Mouse (Mus musculus) midbrain, embryonic 16.5 days (tissue): ENCODE data around the gene Csf2ra. TPM values are rescaled to one million over a fixed set of nuclear protein-coding genes. Genes with fewer than 3 reads are reported as not detected.

ENCODE experiments used
- ATAC-seq: fragments of 200-750 bp; cut with Nextera tagmentation; 2 replicates; pipeline ENCODE4 v1.8.0; 2017; ENCODE audit warnings: moderate TSS enrichment
- H3K27ac ChIP-seq: fragments of 300-500 bp; sonication (generic); 2 replicates; pipeline ENCODE4 v1.5.1; 2014; ENCODE audit warnings: mild to moderate bottlenecking, low read length, mixed read lengths
- H3K27me3 ChIP-seq: fragments of 300-500 bp; sonication (generic); 2 replicates; pipeline ENCODE4 v1.6.1; 2014; ENCODE audit warnings: low read depth, low read length, mixed read lengths; ENCODE audit not compliant: control insufficient read depth, insufficient read depth
- H3K36me3 ChIP-seq: fragments of 300-500 bp; sonication (generic); 2 replicates; pipeline ENCODE4 v1.6.1; 2014; ENCODE audit warnings: mild to moderate bottlenecking, low read length, moderate library complexity, mixed read lengths; ENCODE audit not compliant: control insufficient read depth, insufficient read depth
- H3K4me1 ChIP-seq: fragments of 300-500 bp; sonication (generic); 2 replicates; pipeline ENCODE4 v1.6.1; 2014; ENCODE audit warnings: mild to moderate bottlenecking, low read length, mixed read lengths; ENCODE audit not compliant: control insufficient read depth, insufficient read depth
- H3K4me2 ChIP-seq: fragments of 300-500 bp; sonication (generic); 2 replicates; pipeline ENCODE4 v1.6.1; 2014; ENCODE audit warnings: mild to moderate bottlenecking, low read length, mixed read lengths
- H3K4me3 ChIP-seq: fragments of 300-500 bp; sonication (generic); 2 replicates; pipeline ENCODE4 v1.5.1; 2014; ENCODE audit warnings: low read depth, mild to moderate bottlenecking, low read length, moderate library complexity, mixed read lengths
- H3K9ac ChIP-seq: fragments of 300-500 bp; sonication (generic); 2 replicates; pipeline ENCODE4 v1.6.1; 2014; ENCODE audit warnings: low read depth, low read length, mixed read lengths
- H3K9me3 ChIP-seq: fragments of 300-500 bp; sonication (generic); replicated peaks from 2 replicates; pipeline ENCODE4 v1.6.1; 2014; ENCODE audit warnings: mild to moderate bottlenecking, low read length, mixed read lengths; ENCODE audit not compliant: control insufficient read depth, poor library complexity, severe bottlenecking
- WGBS: fragments of 180-500 bp; shearing (Covaris S2); extraction: QIAGEN DNeasy Blood & Tissue Kit; methylation state at CpG from one replicate; pipeline ENCODE4 v1.1.7; 2014; 5-methylcytosine and 5-hydroxymethylcytosine counted together
- polyA plus RNA-seq: library from polyadenylated mRNA; unstranded; fragments of >200 nt; fragmentation: Nextera tagmentation; extraction: Ambion mirVana; gene quantifications from 2 replicates; pipeline ENCODE4 v1.2.1, GENCODE M21; 2015

Gene Csf2ra
- polyA plus RNA-seq, 1 experiment from 2014 or later, result 65.5 TPM

GRCm38 (mm10) chr19:61175756-61176324 lies 52.4 kb downstream of the Csf2ra start, which contains the start of gene Gm7102:
TSS of gene Gm7102 (minus strand) at chr19:61176309.
- 34% methylated on average over 36 of the region's 39 CpGs for WGBS
- H3K9ac ChIP-seq, result no peak within 1 kb of the TSS
- no peaks in the 10 kb centered on the region; the same call in 1 of the 2 replicates for H3K9me3 ChIP-seq
- H3K4me1 ChIP-seq, result no peaks in the 10 kb centered on the region
- ATAC-seq, result no peak
- H3K36me3 ChIP-seq, result no peaks in the 10 kb centered on the region
- H3K27me3 ChIP-seq, result no peaks in the 10 kb centered on the region
- H3K4me2 ChIP-seq, result peak within 1 kb of the TSS; percentile 48
- H3K4me3 ChIP-seq, result peak within 1 kb of the TSS; percentile 31
- no peak within 1 kb of the TSS for H3K27ac ChIP-seq

Other genes starting within 250 kb of the Csf2ra start
- gene Zfp950, start 87.6 kb downstream of the Csf2ra start, polyA plus RNA-seq, result 49.0 and 52.7 TPM in 2 replicates
- 0.19 TPM in 1 of 2 replicates, not detected in the other for gene Gm7102, start 52.1 kb downstream of the Csf2ra start, polyA plus RNA-seq
- gene Gm6020, start 44.5 kb downstream of the Csf2ra start, polyA plus RNA-seq, result not detected in 2 replicates
- gene Gm21060, start 68.6 kb upstream of the Csf2ra start, polyA plus RNA-seq, result not detected in 2 replicates